Mouse (Mus musculus): ENCODE results near the gene D430041D05Rik.

D430041D05Rik gene

GRCm38 (mm10) chr2:104410963-104411545 is at the start of gene D430041D05Rik:
TSS of gene D430041D05Rik (minus strand) at chr2:104411013.
- DNase-seq (ENCODE audit: low read depth), result no peak

- no peak for DNase-seq (ENCODE audit: low read depth)
Observed at GRCm38 (mm10) chr2:104460021-104460420, 49.2 kb upstream of the D430041D05Rik start.

GRCm38 (mm10) chr2:104458569-104459332 is 47.9 kb upstream of the D430041D05Rik start:
- no peak for DNase-seq (ENCODE audit: low read depth)

GRCm38 (mm10) chr2:104457106-104457505 is 46.3 kb upstream of the D430041D05Rik start:
- no peak for DNase-seq (ENCODE audit: low read depth)

- DNase-seq (ENCODE audit: low read depth), result no peak
Observed at GRCm38 (mm10) chr2:104450685-104451084, 39.9 kb upstream of the D430041D05Rik start.

- no peak for DNase-seq (ENCODE audit: low read depth)
Observed at GRCm38 (mm10) chr2:104449191-104449590, 38.4 kb upstream of the D430041D05Rik start.

- DNase-seq (ENCODE audit: low read depth), result no peak
Observed at GRCm38 (mm10) chr2:104448201-104448600, 37.4 kb upstream of the D430041D05Rik start.

GRCm38 (mm10) chr2:104446016-104446415 is 35.2 kb upstream of the D430041D05Rik start:
- no peak for DNase-seq (ENCODE audit: low read depth)

- peak; percentile 44 for DNase-seq (ENCODE audit: low read depth)
Observed at GRCm38 (mm10) chr2:104444776-104445175, 34.0 kb upstream of the D430041D05Rik start.

GRCm38 (mm10) chr2:104442341-104442740 is 31.5 kb upstream of the D430041D05Rik start:
- no peak for DNase-seq (ENCODE audit: low read depth)

GRCm38 (mm10) chr2:104436226-104436625 is 25.4 kb upstream of the D430041D05Rik start:
- DNase-seq (ENCODE audit: low read depth), result no peak

GRCm38 (mm10) chr2:104431067-104431466 is 20.3 kb upstream of the D430041D05Rik start:
- DNase-seq (ENCODE audit: low read depth), result no peak

GRCm38 (mm10) chr2:104430566-104430965 is 19.8 kb upstream of the D430041D05Rik start:
- no peak for DNase-seq (ENCODE audit: low read depth)

GRCm38 (mm10) chr2:104426112-104426511 is 15.3 kb upstream of the D430041D05Rik start:
- no peak for DNase-seq (ENCODE audit: low read depth)

GRCm38 (mm10) chr2:104422230-104422629 is 11.4 kb upstream of the D430041D05Rik start:
- peak; percentile 39 for DNase-seq (ENCODE audit: low read depth)

GRCm38 (mm10) chr2:104420805-104421204 is 10.0 kb upstream of the D430041D05Rik start:
- no peak for DNase-seq (ENCODE audit: low read depth)

- no peak for DNase-seq (ENCODE audit: low read depth)
Observed at GRCm38 (mm10) chr2:104419999-104420398, 9.2 kb upstream of the D430041D05Rik start.

- no peak for DNase-seq (ENCODE audit: low read depth)
Observed at GRCm38 (mm10) chr2:104419411-104419810, 8.6 kb upstream of the D430041D05Rik start.

GRCm38 (mm10) chr2:104413011-104413410 is 2.2 kb upstream of the D430041D05Rik start:
- DNase-seq (ENCODE audit: low read depth), result no peak

- DNase-seq (ENCODE audit: low read depth), result no peak
Observed at GRCm38 (mm10) chr2:104412496-104412895, 1.7 kb upstream of the D430041D05Rik start.

GRCm38 (mm10) chr2:104411806-104412205 is 993 bp upstream of the D430041D05Rik start:
- no peak for DNase-seq (ENCODE audit: low read depth)

- no peak for DNase-seq (ENCODE audit: low read depth)
Observed at GRCm38 (mm10) chr2:104409851-104410821, 677 bp downstream of the D430041D05Rik start.

Measured in c-Kit-positive CD71-negative TER-119-negative erythroid progenitor cells, embryonic 14.5 days (primary cell).